Mouse (Mus musculus) cerebellum, postnatal 36 days (tissue): ENCODE results near the gene Ddah2.

Experiments used
- DNase-seq, 2 experiments: peaks; one replicate each; pipeline ENCODE4 v3.0.0; 2021 to 2022; ENCODE audit warnings: mixed read lengths in 2 of 2

The Ddah2 gene

DNA sequence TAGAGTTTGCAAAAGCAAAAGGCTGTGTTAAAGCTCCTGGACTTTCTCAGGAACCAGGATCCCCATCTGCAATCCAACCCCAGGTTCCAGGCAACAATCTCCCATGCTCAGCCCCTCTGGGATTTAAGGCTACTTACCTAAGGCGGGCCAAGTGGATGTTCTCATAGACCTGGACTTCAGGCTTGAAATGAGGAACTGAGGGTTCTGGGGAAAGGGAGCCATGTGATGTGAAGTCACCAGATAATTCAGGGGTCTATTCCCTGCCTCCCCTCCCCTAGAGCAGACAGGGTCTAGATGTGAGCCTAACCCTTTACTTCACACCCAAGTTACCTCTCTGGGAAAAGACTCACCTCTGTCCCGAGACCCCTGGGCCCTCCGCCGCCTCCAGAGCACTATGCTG lies 21.9 kb downstream of the Ddah2 start:
- no peak for DNase-seq

GRCm38 (mm10) chr17:35082841-35083576 lies 24.2 kb downstream of the Ddah2 start:
- DNase-seq, result peak; percentile 72 to 75

GRCm38 (mm10) chr17:35083929-35084497 lies 25.2 kb downstream of the Ddah2 start:
- DNase-seq, result no peak

- no peak for DNase-seq
These were observed 26.5 kb downstream of the Ddah2 start, which contains the start of gene Ly6g6f for GRCm38 (mm10) chr17:35085208-35085865. Gene Ly6g6f (minus strand): TSS chr17:35085610.

GRCm38 (mm10) chr17:35088151-35088550 lies 29.3 kb downstream of the Ddah2 start:
- DNase-seq, result no peak

GRCm38 (mm10) chr17:35088825-35089644 lies 30.2 kb downstream of the Ddah2 start, which contains the start of gene Abhd16a:
Gene Abhd16a (plus strand): TSS chr17:35089263.
- peak; percentile 94 to 95 for DNase-seq

- peak; percentile 82 to 85 for DNase-seq
These were observed 31.5 kb downstream of the Ddah2 start for GRCm38 (mm10) chr17:35090166-35090932.

DNA sequence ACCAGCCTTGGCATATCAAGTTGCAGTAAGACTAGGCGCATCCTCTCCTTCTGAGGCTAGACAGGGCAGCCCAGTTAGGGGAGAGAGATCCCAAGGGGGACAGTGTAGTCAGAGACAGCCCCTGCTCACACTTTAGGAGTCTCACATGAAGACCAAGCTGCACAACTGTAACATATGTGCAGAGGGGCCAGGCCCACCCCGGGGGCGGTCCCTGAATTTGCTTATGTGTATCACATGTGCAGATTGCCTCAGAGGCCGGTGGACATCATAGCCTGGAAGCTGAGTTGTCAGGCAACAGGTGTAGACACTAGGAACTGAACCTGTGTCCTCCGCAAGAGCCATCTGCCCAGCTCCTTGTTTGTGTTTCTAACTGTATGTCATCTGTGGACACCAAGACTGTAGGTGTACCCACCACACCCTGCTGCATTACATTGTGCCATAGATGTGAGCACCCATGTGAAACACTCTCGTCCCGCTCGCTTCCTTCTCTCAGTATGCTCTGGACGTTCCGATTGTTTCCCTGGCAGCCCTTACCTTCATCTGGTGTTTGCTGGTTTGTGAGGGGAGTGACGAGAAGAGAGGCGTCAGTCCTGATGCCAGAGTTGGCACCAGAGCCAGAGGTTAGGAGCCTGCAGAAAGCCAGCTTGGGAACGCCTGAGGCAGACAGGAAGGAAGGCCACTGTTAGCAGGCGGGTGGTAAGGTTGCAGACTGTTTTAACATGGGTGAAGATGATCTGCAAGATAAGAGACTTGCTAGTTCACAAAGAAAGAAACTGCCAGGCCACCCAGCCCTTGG lies 33.8 kb downstream of the Ddah2 start:
- DNase-seq, result no peak

GRCm38 (mm10) chr17:35094475-35095365 lies 35.9 kb downstream of the Ddah2 start:
- no peak for DNase-seq

DNA sequence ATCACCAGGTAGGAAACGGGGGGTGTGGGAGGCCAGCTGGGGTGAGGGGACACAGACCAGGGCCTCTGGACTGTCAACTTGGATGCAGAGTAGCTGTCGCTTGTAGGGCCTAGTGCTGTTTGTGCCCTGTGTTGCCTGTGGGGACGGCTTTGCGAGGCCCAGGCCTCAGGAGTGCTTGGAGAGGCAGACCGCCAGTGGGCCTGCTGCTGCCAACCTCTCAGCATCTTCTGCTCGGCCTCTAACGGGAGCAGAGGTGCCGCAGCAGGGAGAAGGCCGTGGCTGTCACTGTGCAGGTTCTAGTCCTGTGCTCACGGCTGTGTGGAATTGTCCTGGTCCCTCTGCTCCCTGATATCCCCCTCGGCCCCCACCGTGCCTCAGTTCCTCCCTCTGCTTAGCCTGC lies 37.8 kb downstream of the Ddah2 start:
- no peak for DNase-seq

DNA sequence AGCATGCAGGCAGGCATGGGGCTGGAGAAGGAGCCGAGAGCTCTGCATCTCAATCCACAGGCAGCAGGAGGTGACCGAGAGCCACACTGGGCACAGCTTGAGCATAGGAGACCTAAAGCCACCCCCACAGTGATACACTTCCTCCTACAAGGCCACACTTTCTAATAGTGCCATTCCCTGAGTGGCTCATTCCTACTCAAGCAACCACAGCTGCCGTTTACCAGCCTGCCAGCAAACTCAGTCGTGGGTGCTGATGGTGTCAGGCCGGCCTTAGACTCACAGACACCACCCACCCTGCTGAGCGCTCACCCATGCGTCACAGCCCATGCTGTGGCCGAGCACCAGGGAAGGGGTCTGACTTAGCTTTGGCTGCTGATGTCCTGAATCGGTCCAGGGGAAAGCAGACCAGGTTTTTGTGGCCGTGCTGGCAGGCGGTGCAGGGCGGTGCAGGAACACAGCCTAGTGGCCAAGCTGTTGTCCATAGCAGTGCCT lies 38.4 kb downstream of the Ddah2 start:
- peak; percentile 72 to 74 for DNase-seq

DNA sequence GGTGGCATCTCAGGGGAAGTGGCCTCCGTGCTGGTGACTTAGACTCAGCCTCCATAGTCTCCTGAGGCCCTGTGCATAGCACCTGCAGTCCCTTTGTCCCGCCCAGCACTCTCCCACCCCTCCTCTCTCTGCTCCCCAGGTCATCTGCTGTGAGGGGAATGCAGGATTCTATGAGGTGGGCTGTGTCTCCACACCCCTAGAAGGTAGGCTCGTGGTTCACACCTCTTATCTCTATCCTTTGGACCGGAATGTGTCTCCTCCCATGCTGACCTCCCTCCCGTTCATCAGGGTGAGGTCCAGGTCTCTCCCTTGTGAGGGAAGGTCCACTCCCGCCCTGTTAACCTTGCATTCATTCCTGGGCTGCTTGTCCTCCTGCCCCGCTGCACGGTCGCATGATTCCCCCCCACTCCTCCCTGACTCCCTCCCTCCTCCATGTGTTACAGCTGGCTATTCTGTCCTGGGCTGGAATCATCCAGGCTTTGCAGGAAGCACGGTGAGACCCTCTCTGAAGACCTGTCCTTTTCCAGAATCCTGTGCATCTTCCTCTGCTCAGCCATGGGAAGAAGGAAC lies 41.4 kb downstream of the Ddah2 start:
- no peak for DNase-seq

- no peak for DNase-seq
These were observed 42.3 kb downstream of the Ddah2 start for GRCm38 (mm10) chr17:35101161-35101560.

DNA sequence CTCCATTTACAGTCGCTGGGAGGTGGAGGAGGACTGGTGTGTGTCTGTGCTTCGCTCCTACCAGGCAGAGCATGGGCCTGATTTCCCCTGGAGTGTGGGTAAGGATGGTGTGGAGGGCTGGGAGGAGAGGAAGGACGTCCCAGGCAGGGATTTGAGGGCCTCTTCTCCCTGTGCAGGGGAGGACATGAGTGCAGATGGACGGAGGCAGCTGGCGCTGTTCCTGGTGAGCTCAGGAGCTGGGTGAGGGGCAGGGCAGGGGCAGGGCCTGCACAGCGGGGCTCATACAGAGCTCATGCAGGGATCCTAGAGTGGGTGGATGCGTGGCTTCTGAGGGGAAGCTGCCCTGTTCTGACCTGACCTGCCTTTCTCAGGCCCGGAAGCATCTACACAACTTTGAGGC lies 43.5 kb downstream of the Ddah2 start:
- DNase-seq, result no peak

- DNase-seq, result no peak
These were observed 44.4 kb downstream of the Ddah2 start for GRCm38 (mm10) chr17:35103221-35103690.

DNA sequence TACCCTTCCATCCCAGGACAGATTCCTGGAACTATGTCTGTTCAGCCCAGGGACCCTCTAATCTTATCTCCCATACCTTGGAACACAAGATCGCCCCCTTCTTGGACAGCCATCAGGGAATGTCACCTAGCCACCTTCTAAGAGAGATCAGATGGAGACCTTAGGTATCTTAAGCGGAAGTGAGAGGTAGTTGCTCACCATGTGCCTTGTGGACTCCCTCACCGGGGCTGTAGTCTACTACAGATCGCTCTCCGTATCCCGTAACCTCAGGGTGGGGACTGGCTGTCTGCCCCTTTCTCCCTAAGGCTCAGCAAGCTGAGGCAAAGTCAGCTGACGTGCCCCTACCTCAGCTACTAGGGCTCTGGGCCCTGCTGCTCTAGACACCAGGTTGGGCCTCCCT lies 45.2 kb downstream of the Ddah2 start:
- DNase-seq, result no peak

- no peak for DNase-seq
These were observed 45.9 kb downstream of the Ddah2 start for GRCm38 (mm10) chr17:35104754-35105153.

- DNase-seq, result peak; percentile 68 to 69
These were observed 47.0 kb downstream of the Ddah2 start for GRCm38 (mm10) chr17:35105740-35106389.

GRCm38 (mm10) chr17:35106522-35106921 lies 47.7 kb downstream of the Ddah2 start:
- no peak for DNase-seq
